Mouse (Mus musculus): ENCODE data around the gene Sos2. TPM values are rescaled to one million over a fixed set of nuclear protein-coding genes. Genes with fewer than 3 reads are reported as not detected.
"Not testable (repeated sequence)": the region's sequence is repeated elsewhere in the genome, so short reads cannot be mapped to it uniquely, and the experiment has no call there.

The Sos2 gene
- total and polyA plus RNA-seq, 3 experiments = 9.8 to 17.8 TPM; not detected in 1

GRCm38 (mm10) chr12:69661658-69662057 is 20.0 kb downstream of the Sos2 start:
- Histone ChIP-seq H3K4me1 (ENCODE audit: control insufficient read depth in 1 of 2, insufficient read depth in 2 of 2, low read length in 2 of 2) (no peaks in the 10 kb centered on the region), H3K27ac (ENCODE audit: control insufficient read depth, low read depth, low read length) (no peak overlapping the region), H3K9me3 (replicated peaks; ENCODE audit: insufficient read depth, low read length) (no peaks in the 10 kb centered on the region), H3K36me3 (ENCODE audit: control insufficient read depth in 1 of 2, insufficient read depth in 2 of 2, low read length in 2 of 2) (no peaks in the 10 kb centered on the region), H3K9ac (ENCODE audit: control insufficient read depth, low read depth, low read length, poor library complexity, severe bottlenecking) (no peak overlapping the region), H3K79me2 (ENCODE audit: control insufficient read depth, insufficient read depth, low read length, poor library complexity) (peaks cover 18% of the 10 kb centered on the region), H3K4me3 (ENCODE audit: control insufficient read depth in 1 of 2, insufficient read depth in 1 of 2, low read depth in 2 of 2, low read length in 2 of 2) (no peak overlapping the region), H3K27me3 (ENCODE audit: control insufficient read depth in 1 of 2, insufficient read depth in 2 of 2, low read length in 2 of 2) (no peaks in the 10 kb centered on the region)
- no peak for TF ChIP-seq NRF1 (IDR thresholded peaks at IDR 0.05; ENCODE audit: insufficient read depth, low read depth, low read length, poor library complexity, severe bottlenecking)
- no peak for DNase-seq (ENCODE audit: low read depth, low spot score)

GRCm38 (mm10) chr12:69653973-69654372 is 27.7 kb downstream of the Sos2 start:
- not testable (repeated sequence) for H3K27me3 ChIP-seq (ENCODE audit: control insufficient read depth in 1 of 2, insufficient read depth in 2 of 2, low read length in 2 of 2); H3K9me3 ChIP-seq (replicated peaks; ENCODE audit: insufficient read depth, low read length); H3K79me2 ChIP-seq (ENCODE audit: control insufficient read depth, insufficient read depth, low read length, poor library complexity); H3K36me3 ChIP-seq (ENCODE audit: control insufficient read depth in 1 of 2, insufficient read depth in 2 of 2, low read length in 2 of 2); H3K4me3 ChIP-seq (ENCODE audit: control insufficient read depth in 1 of 2, insufficient read depth in 1 of 2, low read depth in 2 of 2, low read length in 2 of 2); H3K4me1 ChIP-seq (ENCODE audit: control insufficient read depth in 1 of 2, insufficient read depth in 2 of 2, low read length in 2 of 2); H3K9ac ChIP-seq (ENCODE audit: control insufficient read depth, low read depth, low read length, poor library complexity, severe bottlenecking); H3K27ac ChIP-seq (ENCODE audit: control insufficient read depth, low read depth, low read length)
- DNase-seq (ENCODE audit: low read depth, low spot score) = peak; percentile 51
- TF ChIP-seq TAL1 (IDR thresholded peaks at IDR 0.05; ENCODE audit: low read length) = peak; percentile 8; the same call in 1 of the 2 replicates

GRCm38 (mm10) chr12:69649511-69649910 is 32.1 kb downstream of the Sos2 start:
- Histone ChIP-seq H3K4me3 (ENCODE audit: control insufficient read depth in 1 of 2, insufficient read depth in 1 of 2, low read depth in 2 of 2, low read length in 2 of 2) (no peak overlapping the region), H3K9me3 (replicated peaks; ENCODE audit: insufficient read depth, low read length) (no peaks in the 10 kb centered on the region), H3K27ac (ENCODE audit: control insufficient read depth, low read depth, low read length) (no peak overlapping the region), H3K27me3 (ENCODE audit: control insufficient read depth in 1 of 2, insufficient read depth in 2 of 2, low read length in 2 of 2) (no peaks in the 10 kb centered on the region), H3K4me1 (ENCODE audit: control insufficient read depth in 1 of 2, insufficient read depth in 2 of 2, low read length in 2 of 2) (no peaks in the 10 kb centered on the region), H3K79me2 (ENCODE audit: control insufficient read depth, insufficient read depth, low read length, poor library complexity) (no peaks in the 10 kb centered on the region), H3K9ac (ENCODE audit: control insufficient read depth, low read depth, low read length, poor library complexity, severe bottlenecking) (no peak overlapping the region), H3K36me3 (ENCODE audit: control insufficient read depth in 1 of 2, insufficient read depth in 2 of 2, low read length in 2 of 2) (peaks cover 2 to 7% of the 10 kb centered on the region in 2 experiments; a peak in 3 of 4 replicates)
- TF ChIP-seq E2F4 (IDR thresholded peaks at IDR 0.05; ENCODE audit: borderline replicate concordance, low read depth, low read length) (no peak), ZMIZ1 (IDR thresholded peaks at IDR 0.05; ENCODE audit: low read depth, low read length) (no peak), MYB (IDR thresholded peaks at IDR 0.05; ENCODE audit: low read depth, low read length) (no peak), TAL1 (IDR thresholded peaks at IDR 0.05; ENCODE audit: low read length) (no peak), POLR2AphosphoS5 (IDR thresholded peaks at IDR 0.05; ENCODE audit: borderline replicate concordance, low read depth, low read length) (no peak)
- no peak for DNase-seq (ENCODE audit: low read depth, low spot score)

- Histone ChIP-seq H3K4me1 (ENCODE audit: control insufficient read depth in 1 of 2, insufficient read depth in 2 of 2, low read length in 2 of 2) (no peaks in the 10 kb centered on the region), H3K27me3 (ENCODE audit: control insufficient read depth in 1 of 2, insufficient read depth in 2 of 2, low read length in 2 of 2) (no peaks in the 10 kb centered on the region), H3K27ac (ENCODE audit: control insufficient read depth, low read depth, low read length) (no peak overlapping the region), H3K9ac (ENCODE audit: control insufficient read depth, low read depth, low read length, poor library complexity, severe bottlenecking) (no peak overlapping the region), H3K36me3 (ENCODE audit: control insufficient read depth in 1 of 2, insufficient read depth in 2 of 2, low read length in 2 of 2) (peaks cover 0 to 2% of the 10 kb centered on the region in 2 experiments; a peak in 2 of 4 replicates), H3K79me2 (ENCODE audit: control insufficient read depth, insufficient read depth, low read length, poor library complexity) (no peaks in the 10 kb centered on the region), H3K9me3 (replicated peaks; ENCODE audit: insufficient read depth, low read length) (no peaks in the 10 kb centered on the region), H3K4me3 (ENCODE audit: control insufficient read depth in 1 of 2, insufficient read depth in 1 of 2, low read depth in 2 of 2, low read length in 2 of 2) (no peak overlapping the region)
- TF ChIP-seq MAZ (IDR thresholded peaks at IDR 0.05; ENCODE audit: low read depth, low read length) = no peak
- no peak for TF ChIP-seq USF2 (IDR thresholded peaks at IDR 0.05; ENCODE audit: borderline replicate concordance in 1 of 2, insufficient read depth in 1 of 2, low read depth in 1 of 2, low read length in 2 of 2)
- no peak for TF ChIP-seq E2F4 (IDR thresholded peaks at IDR 0.05; ENCODE audit: borderline replicate concordance, low read depth, low read length)
- TF ChIP-seq POLR2A (IDR thresholded peaks at IDR 0.05; ENCODE audit: control insufficient read depth in 1 of 2, insufficient read depth in 1 of 2, low read depth in 1 of 2, low read length in 2 of 2, poor library complexity in 1 of 2) = no peak
- no peak for TF ChIP-seq MAFK (IDR thresholded peaks at IDR 0.05; ENCODE audit: borderline replicate concordance, low read depth, low read length)
- no peak for TF ChIP-seq CHD1 (IDR thresholded peaks at IDR 0.05; ENCODE audit: low read depth, low read length)
- TF ChIP-seq NELFE (IDR thresholded peaks at IDR 0.05; ENCODE audit: low read depth, low read length) = no peak
- TF ChIP-seq ZMIZ1 (IDR thresholded peaks at IDR 0.05; ENCODE audit: low read depth, low read length) = no peak
- TF ChIP-seq KAT2A (conservative IDR thresholded peaks at IDR 0.05; ENCODE audit: low read depth, low read length) = no peak
- TF ChIP-seq UBTF (IDR thresholded peaks at IDR 0.05; ENCODE audit: borderline replicate concordance, insufficient read depth, low read depth, low read length) = no peak
- DNase-seq (ENCODE audit: low read depth, low spot score) = no peak
Measured at GRCm38 (mm10) chr12:69645821-69646616, 35.6 kb downstream of the Sos2 start.
